Mouse (Mus musculus) forebrain, embryonic 11.5 days (tissue): Measurements from ENCODE around the gene Rnf8. TPM values are rescaled to one million over a fixed set of nuclear protein-coding genes. Genes with fewer than 3 reads are reported as not detected.

Experiments used
- ATAC-seq: fragments of 200-750 bp; cut with Nextera tagmentation; replicated peaks from 2 replicates; pipeline ENCODE4 v1.8.0; 2017; ENCODE audit warnings: moderate TSS enrichment; ENCODE audit not compliant: low FRiP score
- DNase-seq: peaks from one replicate; pipeline ENCODE4 v3.0.0-alpha.2; 2017; ENCODE audit warnings: low spot score
- H3K27ac ChIP-seq: fragments of 300-500 bp; sonication (generic); 2 replicates; pipeline ENCODE4 v1.5.1; 2014; ENCODE audit warnings: low read depth, low read length
- H3K27me3 ChIP-seq: fragments of 300-500 bp; sonication (generic); 2 replicates; pipeline ENCODE4 v1.6.1; 2014; ENCODE audit warnings: mild to moderate bottlenecking, low read length, mixed read lengths; ENCODE audit not compliant: control insufficient read depth, insufficient read depth
- H3K36me3 ChIP-seq: fragments of 300-500 bp; sonication (generic); 2 replicates; pipeline ENCODE4 v1.6.1; 2014; ENCODE audit warnings: mild to moderate bottlenecking, low read length, moderate library complexity, mixed read lengths; ENCODE audit not compliant: control insufficient read depth, insufficient read depth
- H3K4me1 ChIP-seq: fragments of 300-500 bp; sonication (generic); replicated peaks from 2 replicates; pipeline ENCODE4 v1.6.1; 2014; ENCODE audit warnings: low read length, mixed read lengths; ENCODE audit not compliant: control insufficient read depth, insufficient read depth
- H3K4me2 ChIP-seq: fragments of 300-500 bp; sonication (generic); 2 replicates; pipeline ENCODE4 v1.6.1; 2014; ENCODE audit warnings: low read depth, mild to moderate bottlenecking, low read length, moderate library complexity, mixed read lengths; ENCODE audit not compliant: severe bottlenecking
- H3K4me3 ChIP-seq: fragments of 300-500 bp; sonication (generic); 2 replicates; pipeline ENCODE4 v1.5.1; 2014; ENCODE audit warnings: low read depth, low read length
- H3K9ac ChIP-seq: fragments of 300-500 bp; sonication (generic); 2 replicates; pipeline ENCODE4 v1.6.1; 2014; ENCODE audit warnings: low read length
- H3K9me3 ChIP-seq: fragments of 300-500 bp; sonication (generic); 2 replicates; pipeline ENCODE4 v1.6.1; 2016; ENCODE audit warnings: low read length, mixed read lengths; ENCODE audit not compliant: control insufficient read depth
- whole genome bisulfite sequencing: fragments of 180-500 bp; shearing (Covaris S2); extraction: QIAGEN DNeasy Blood & Tissue Kit; methylation state at CpG from one replicate; pipeline ENCODE4 v1.1.7; 2014; 5-methylcytosine and 5-hydroxymethylcytosine counted together
- polyA plus RNA-seq: library from polyadenylated mRNA; unstranded; fragments of >200 nt; fragmentation: Nextera tagmentation; extraction: Ambion mirVana; gene quantifications from 2 replicates; pipeline ENCODE4 v1.2.1, GENCODE M21; 2014

Rnf8 gene
- polyA plus RNA-seq, 1 experiment from 2014 or later: 112 TPM

GRCm38 (mm10) chr17:29660762-29661391, 46.3 kb downstream of the Rnf8 start:
- Histone ChIP-seq H3K27me3 (no peaks in the 10 kb centered on the region), H3K4me1 (peaks cover 6% of the 10 kb centered on the region; the same call in 1 of the 2 replicates), H3K27ac (peak overlapping the region; percentile 76), H3K36me3 (peaks cover 4% of the 10 kb centered on the region; the same call in 1 of the 2 replicates), H3K4me2 (peak overlapping the region; percentile 88), H3K9ac (peak overlapping the region; percentile 96), H3K4me3 (peak overlapping the region; percentile 97), H3K9me3 (no peaks in the 10 kb centered on the region)
- DNase-seq (no peak), ATAC-seq (no peak; the same call in 1 of the 2 replicates)
- under 1% methylated on average over 39 of the region's 41 CpGs for WGBS

- Histone ChIP-seq H3K27me3 (no peaks in the 10 kb centered on the region), H3K4me3 (no peak overlapping the region), H3K27ac (no peak overlapping the region), H3K4me1 (peaks cover 6% of the 10 kb centered on the region; the same call in 1 of the 2 replicates), H3K9ac (no peak overlapping the region), H3K9me3 (no peaks in the 10 kb centered on the region), H3K36me3 (peaks cover 4% of the 10 kb centered on the region; the same call in 1 of the 2 replicates), H3K4me2 (no peak overlapping the region)
- 97% methylated on average over 6 of the region's 6 CpGs for WGBS
- ATAC-seq (no peak), DNase-seq (no peak)
Observed at GRCm38 (mm10) chr17:29662145-29662544, 47.6 kb downstream of the Rnf8 start.

- Histone ChIP-seq H3K4me1 (no peaks in the 10 kb centered on the region), H3K36me3 (peaks cover 4% of the 10 kb centered on the region; the same call in 1 of the 2 replicates), H3K4me3 (no peak overlapping the region), H3K27me3 (no peaks in the 10 kb centered on the region), H3K4me2 (no peak overlapping the region), H3K9me3 (no peaks in the 10 kb centered on the region), H3K9ac (no peak overlapping the region), H3K27ac (no peak overlapping the region)
- no peak for DNase-seq
- 85% methylated on average over 10 of the region's 10 CpGs for WGBS
- ATAC-seq: no peak
Observed at GRCm38 (mm10) chr17:29668051-29668986, 53.7 kb downstream of the Rnf8 start.

GRCm38 (mm10) chr17:29669030-29669429, 54.4 kb downstream of the Rnf8 start:
- Histone ChIP-seq H3K4me3 (no peak overlapping the region), H3K9me3 (no peaks in the 10 kb centered on the region), H3K36me3 (peaks cover 2% of the 10 kb centered on the region; the same call in 1 of the 2 replicates), H3K9ac (no peak overlapping the region), H3K27me3 (no peaks in the 10 kb centered on the region), H3K27ac (no peak overlapping the region), H3K4me2 (no peak overlapping the region), H3K4me1 (no peaks in the 10 kb centered on the region)
- 95% methylated on average over 4 of the region's 4 CpGs for WGBS
- DNase-seq (no peak), ATAC-seq (no peak)

- Histone ChIP-seq H3K27me3 (no peaks in the 10 kb centered on the region), H3K27ac (no peak overlapping the region), H3K36me3 (peaks cover 6% of the 10 kb centered on the region; the same call in 1 of the 2 replicates), H3K9ac (no peak overlapping the region), H3K4me1 (no peaks in the 10 kb centered on the region), H3K4me2 (no peak overlapping the region), H3K9me3 (no peaks in the 10 kb centered on the region), H3K4me3 (no peak overlapping the region)
- ATAC-seq: no peak
- DNase-seq: no peak
Observed at GRCm38 (mm10) chr17:29669936-29670335, 55.3 kb downstream of the Rnf8 start.

- Histone ChIP-seq H3K4me1 (no peaks in the 10 kb centered on the region), H3K27ac (no peak overlapping the region), H3K27me3 (no peaks in the 10 kb centered on the region), H3K9me3 (no peaks in the 10 kb centered on the region), H3K36me3 (peaks cover 8% of the 10 kb centered on the region; the same call in 1 of the 2 replicates), H3K9ac (no peak overlapping the region), H3K4me2 (no peak overlapping the region), H3K4me3 (no peak overlapping the region)
- 95% methylated on average over 2 of the region's 2 CpGs for WGBS
- ATAC-seq (no peak), DNase-seq (no peak)
Observed at GRCm38 (mm10) chr17:29671021-29671420, 56.4 kb downstream of the Rnf8 start.

- DNase-seq (peak; percentile 32), ATAC-seq (no peak)
- H3K9me3 ChIP-seq: no peaks in the 10 kb centered on the region
- no peak overlapping the region for H3K27ac ChIP-seq
- no peaks in the 10 kb centered on the region for H3K27me3 ChIP-seq
- no peaks in the 10 kb centered on the region for H3K4me1 ChIP-seq
- no peak overlapping the region for H3K4me3 ChIP-seq
- no peak overlapping the region for H3K4me2 ChIP-seq
- no peak overlapping the region for H3K9ac ChIP-seq
- WGBS: 91% methylated on average over 4 of the region's 4 CpGs
- peaks cover 11% of the 10 kb centered on the region for H3K36me3 ChIP-seq
Observed at GRCm38 (mm10) chr17:29673325-29673724, 58.7 kb downstream of the Rnf8 start.

GRCm38 (mm10) chr17:29678526-29678925, 63.9 kb downstream of the Rnf8 start:
- no peak for ATAC-seq
- WGBS: 93% methylated on average over 8 of the region's 8 CpGs
- no peak for DNase-seq
- no peaks in the 10 kb centered on the region for H3K9me3 ChIP-seq
- H3K4me3 ChIP-seq: no peak overlapping the region
- no peak overlapping the region for H3K4me2 ChIP-seq
- no peak overlapping the region for H3K27ac ChIP-seq
- H3K4me1 ChIP-seq: no peaks in the 10 kb centered on the region
- peaks cover 11% of the 10 kb centered on the region for H3K36me3 ChIP-seq
- no peak overlapping the region for H3K9ac ChIP-seq
- H3K27me3 ChIP-seq: no peaks in the 10 kb centered on the region
